Mouse (Mus musculus): ENCODE data around the gene Rnf213. TPM values are rescaled to one million over a fixed set of nuclear protein-coding genes. Genes with fewer than 3 reads are reported as not detected.

Rnf213 gene
- polyA plus RNA-seq (2015; fragmentation: Nextera tagmentation; extraction: Ambion mirVana) = 15.1 and 20.5 TPM in 2 replicates

DNA sequence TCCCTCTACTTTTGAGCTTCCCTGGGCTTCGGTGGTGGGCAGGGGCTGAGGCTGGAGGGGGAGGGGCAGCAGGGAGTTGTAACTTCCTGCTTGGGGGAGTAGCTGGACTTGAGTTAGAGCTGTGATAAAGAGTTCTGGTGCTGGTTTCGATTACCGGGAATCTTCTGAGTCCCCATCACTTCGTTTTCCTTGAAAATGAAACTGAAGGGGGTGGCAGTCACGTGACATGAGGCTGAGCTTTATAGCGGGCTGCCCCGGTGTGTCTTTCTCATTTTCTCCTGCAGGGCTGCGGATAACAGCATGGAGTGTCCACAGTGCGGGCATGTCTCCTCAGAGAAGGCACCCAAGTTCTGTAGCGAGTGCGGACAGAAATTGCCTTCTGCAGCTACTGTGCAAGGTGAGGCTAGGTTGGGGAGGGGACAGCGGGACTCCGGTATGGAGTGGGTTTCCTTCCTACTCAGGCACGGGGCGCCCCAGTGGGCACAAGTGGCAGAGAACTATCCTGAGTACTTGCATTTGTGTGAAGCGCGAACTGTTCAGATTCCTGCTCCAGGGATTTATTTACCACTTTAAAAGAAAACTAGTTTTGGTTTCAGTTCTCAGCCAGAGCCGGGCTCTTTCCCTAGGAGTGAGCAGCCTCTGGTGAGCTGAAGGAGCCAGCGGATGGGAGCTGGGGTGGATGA is at the start of gene Rnf213:
Gene Rnf213 (plus strand): TSS at position 301 of the 683 bp plus-strand sequence.

GRCm38 (mm10) chr11:119355443-119356385 is 37.2 kb upstream of the Rnf213 start, which contains the start of the genes Sgsh and Slc26a11:
TSS of gene Sgsh (minus strand) at chr11:119355536.
TSS of gene Slc26a11 (plus strand) at chr11:119355557.

GRCm38 (mm10) chr11:119490861-119491689 is 98.2 kb downstream of the Rnf213 start, which contains the start of gene Endov:
TSS of gene Endov (plus strand) at chr11:119491347.

MicroRNAs encoded within 50 kb of the gene (microRNA counts, 519-probe panel; counts per million panel counts)
- 88.3 counts per million for microRNA mmu-miR-1932

Other genes with a start within 250 kb of the Rnf213 start
- gene Tbc1d16, start 164.6 kb upstream of the Rnf213 start, polyA plus RNA-seq (2015; fragmentation: Nextera tagmentation; extraction: Ambion mirVana) = 1.9 and 3.0 TPM in 2 replicates
- 1.7 and 2.0 TPM in 2 replicates for gene Ccdc40, start 164.5 kb upstream of the Rnf213 start, polyA plus RNA-seq (2015; fragmentation: Nextera tagmentation; extraction: Ambion mirVana)
- 17.7 and 23.8 TPM in 2 replicates for gene Gaa, start 125.2 kb upstream of the Rnf213 start, polyA plus RNA-seq (2015; fragmentation: Nextera tagmentation; extraction: Ambion mirVana)
- 213 and 230 TPM in 2 replicates for gene Eif4a3, start 93.0 kb upstream of the Rnf213 start, polyA plus RNA-seq (2015; fragmentation: Nextera tagmentation; extraction: Ambion mirVana)
- not detected in 2 replicates for gene Card14, start 85.3 kb upstream of the Rnf213 start, polyA plus RNA-seq (2015; fragmentation: Nextera tagmentation; extraction: Ambion mirVana)
- 7.0 and 7.8 TPM in 2 replicates for gene Sgsh, start 37.6 kb upstream of the Rnf213 start, polyA plus RNA-seq (2015; fragmentation: Nextera tagmentation; extraction: Ambion mirVana)
- gene Slc26a11, start 37.5 kb upstream of the Rnf213 start, polyA plus RNA-seq (2015; fragmentation: Nextera tagmentation; extraction: Ambion mirVana) = 3.8 and 4.5 TPM in 2 replicates
- 8.5 and 8.7 TPM in 2 replicates for gene Endov, start 98.2 kb downstream of the Rnf213 start, polyA plus RNA-seq (2015; fragmentation: Nextera tagmentation; extraction: Ambion mirVana)
- 0.05 TPM in 1 of 2 replicates, not detected in the other for gene Nptx1, start 154.7 kb downstream of the Rnf213 start, polyA plus RNA-seq (2015; fragmentation: Nextera tagmentation; extraction: Ambion mirVana)
- 6.1 and 6.3 TPM in 2 replicates for gene Rptor, start 209.8 kb downstream of the Rnf213 start, polyA plus RNA-seq (2015; fragmentation: Nextera tagmentation; extraction: Ambion mirVana)

All from spleen, postnatal 0 days (tissue).